Mouse (Mus musculus): ENCODE data around the gene Tmem170.
"Not testable (repeated sequence)": the region's sequence is repeated elsewhere in the genome, so short reads cannot be mapped to it uniquely, and the experiment has no call there.

Tmem170 gene

DNA sequence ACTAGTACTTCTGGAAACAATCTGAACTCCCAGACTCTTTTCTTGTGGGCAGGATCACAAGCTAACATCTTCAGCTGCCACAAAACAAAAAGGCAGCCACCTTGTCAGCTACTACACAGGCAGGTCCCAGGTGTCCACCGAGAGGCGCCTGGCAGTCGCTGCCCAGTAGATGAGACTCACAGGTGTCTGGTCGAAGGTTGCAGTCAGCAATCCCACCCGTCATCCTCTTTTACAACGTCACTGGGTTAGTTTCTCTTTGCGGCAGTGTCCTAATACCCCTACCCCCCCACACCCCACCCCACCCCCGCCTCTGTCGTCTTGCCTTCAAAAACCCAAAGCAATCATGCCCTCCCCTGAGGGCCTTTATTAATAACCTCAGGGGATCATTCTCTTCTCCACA, 792 bp downstream of the Tmem170 start:
- DNase-seq (ENCODE audit: low read depth, low spot score) = peak; percentile 76

GRCm38 (mm10) chr8:111871278-111871677, 5.3 kb downstream of the Tmem170 start:
- no peak for DNase-seq (ENCODE audit: low read depth, low spot score)

DNA sequence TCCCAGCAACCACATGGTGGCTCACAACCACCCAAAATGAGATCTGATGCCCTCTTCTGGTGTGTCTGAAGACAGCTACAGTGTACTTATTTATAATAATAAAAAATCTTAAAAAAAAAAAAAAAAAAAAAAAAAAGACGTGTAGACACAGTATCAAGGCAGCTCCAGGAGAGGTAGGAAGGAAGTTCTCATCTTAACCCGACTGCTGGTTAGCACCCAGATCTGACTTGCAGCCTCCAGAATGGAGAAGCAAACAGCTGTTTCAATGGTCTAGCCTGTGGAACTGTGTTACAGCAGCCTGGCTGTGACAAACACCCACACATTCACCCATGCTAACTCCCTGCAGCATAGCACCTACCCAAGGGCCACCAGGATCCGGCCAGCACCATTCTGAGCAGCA, 6.2 kb downstream of the Tmem170 start:
- DNase-seq (ENCODE audit: low read depth, low spot score) = no peak

- no peak for DNase-seq (ENCODE audit: low read depth, low spot score)
Measured at GRCm38 (mm10) chr8:111868664-111869063, 7.9 kb downstream of the Tmem170 start.

GRCm38 (mm10) chr8:111865857-111866256, 10.7 kb downstream of the Tmem170 start:
- no peak for DNase-seq (ENCODE audit: low read depth, low spot score)

- DNase-seq (ENCODE audit: low read depth, low spot score) = no peak
Measured at GRCm38 (mm10) chr8:111865130-111865852, 11.3 kb downstream of the Tmem170 start.

- DNase-seq (ENCODE audit: low read depth, low spot score) = no peak
Measured at GRCm38 (mm10) chr8:111864648-111865047, 11.9 kb downstream of the Tmem170 start.

GRCm38 (mm10) chr8:111863280-111863679, 13.3 kb downstream of the Tmem170 start:
- DNase-seq (ENCODE audit: low read depth, low spot score) = no peak

GRCm38 (mm10) chr8:111855977-111856376, 20.6 kb downstream of the Tmem170 start:
- DNase-seq (ENCODE audit: low read depth, low spot score) = no peak

GRCm38 (mm10) chr8:111853861-111854501, 22.6 kb downstream of the Tmem170 start, which contains the start of gene Cfdp1:
TSS of gene Cfdp1 (minus strand) at chr8:111854291.
- DNase-seq (ENCODE audit: low read depth, low spot score) = peak; percentile 97

DNA sequence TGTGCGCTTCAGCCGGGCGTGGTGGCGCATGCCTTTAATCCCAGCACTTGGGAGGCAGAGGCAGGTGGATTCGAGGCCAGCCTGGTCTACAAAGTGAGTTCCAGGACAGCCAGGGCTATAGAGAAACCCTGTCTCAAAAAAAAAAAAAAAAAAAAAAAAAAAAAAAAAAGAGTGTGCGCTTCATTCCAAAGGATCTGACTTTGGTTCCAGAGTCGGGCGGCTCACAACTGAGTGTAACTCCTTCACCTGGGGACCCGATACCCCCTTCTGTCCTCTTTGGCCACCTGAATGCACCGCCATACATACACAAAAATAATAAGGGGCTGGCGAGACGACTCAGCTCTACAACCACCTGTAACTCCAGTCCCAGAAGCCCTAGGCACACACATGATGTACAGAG, 23.3 kb downstream of the Tmem170 start:
- DNase-seq (ENCODE audit: low read depth, low spot score) = not testable (repeated sequence)

GRCm38 (mm10) chr8:111846746-111847145, 29.8 kb downstream of the Tmem170 start:
- DNase-seq (ENCODE audit: low read depth, low spot score) = no peak

- no peak for DNase-seq (ENCODE audit: low read depth, low spot score)
Measured at GRCm38 (mm10) chr8:111835540-111835939, 41.0 kb downstream of the Tmem170 start.

- DNase-seq (ENCODE audit: low read depth, low spot score) = no peak
Measured at GRCm38 (mm10) chr8:111834011-111834410, 42.5 kb downstream of the Tmem170 start.

- no peak for DNase-seq (ENCODE audit: low read depth, low spot score)
Measured at GRCm38 (mm10) chr8:111832983-111833382, 43.6 kb downstream of the Tmem170 start.

- no peak for DNase-seq (ENCODE audit: low read depth, low spot score)
Measured at GRCm38 (mm10) chr8:111831996-111832395, 44.6 kb downstream of the Tmem170 start.

- DNase-seq (ENCODE audit: low read depth, low spot score) = no peak
Measured at GRCm38 (mm10) chr8:111828595-111828994, 48.0 kb downstream of the Tmem170 start.

GRCm38 (mm10) chr8:111825219-111825618, 51.3 kb downstream of the Tmem170 start:
- DNase-seq (ENCODE audit: low read depth, low spot score) = peak; percentile 35

GRCm38 (mm10) chr8:111824334-111824733, 52.2 kb downstream of the Tmem170 start:
- no peak for DNase-seq (ENCODE audit: low read depth, low spot score)

DNA sequence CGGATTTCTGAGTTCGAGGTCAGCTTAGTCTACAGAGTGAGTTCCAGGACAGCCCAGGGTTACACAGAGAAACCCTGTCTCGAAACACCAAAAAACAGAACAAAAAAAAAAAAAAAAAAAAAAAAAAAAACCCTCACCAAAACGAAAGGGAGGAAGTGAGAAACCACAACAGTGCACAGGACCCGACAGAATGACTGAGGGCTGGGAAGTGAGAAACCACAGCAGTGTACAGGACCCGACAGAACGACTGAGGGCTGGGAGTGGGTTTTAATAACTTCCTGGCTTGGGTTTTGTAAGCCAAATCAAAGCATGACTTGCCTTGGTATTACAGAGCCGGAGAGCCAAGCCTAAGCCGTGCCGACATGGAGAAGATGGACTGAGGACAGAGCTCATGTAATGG, 55.4 kb downstream of the Tmem170 start:
- peak; percentile 86 for DNase-seq (ENCODE audit: low read depth, low spot score)

- DNase-seq (ENCODE audit: low read depth, low spot score) = no peak
Measured at GRCm38 (mm10) chr8:111820691-111821090, 55.9 kb downstream of the Tmem170 start.

GRCm38 (mm10) chr8:111820018-111820417, 56.5 kb downstream of the Tmem170 start:
- DNase-seq (ENCODE audit: low read depth, low spot score) = no peak

- DNase-seq (ENCODE audit: low read depth, low spot score) = no peak
Measured at GRCm38 (mm10) chr8:111818556-111818955, 58.0 kb downstream of the Tmem170 start.

Measured in A20 (cell line).